Mouse (Mus musculus): ENCODE measurements around the gene Pou1f1.

- TF ChIP-seq MAFK (IDR thresholded peaks at IDR 0.05; ENCODE audit: insufficient read depth, low read depth, low read length) (no peak), ZC3H11A (IDR thresholded peaks at IDR 0.05; ENCODE audit: borderline replicate concordance, low read depth, low read length) (no peak), CHD2 (IDR thresholded peaks at IDR 0.05; ENCODE audit: low read depth, low read length) (no peak), HCFC1 (IDR thresholded peaks at IDR 0.05; ENCODE audit: borderline replicate concordance, insufficient read depth, low read length) (no peak)
Measured at GRCm38 (mm10) chr16:65472472-65473001, 47.8 kb upstream of the Pou1f1 start.
